Mouse (Mus musculus): ENCODE data around the gene Mrgprf.

The Mrgprf gene

GRCm38 (mm10) chr7:145340248-145340904 is 39.7 kb downstream of the Mrgprf start:
- no peak for DNase-seq
